Mouse (Mus musculus) retina, embryonic 14.5 days (tissue): ENCODE measurements at regions not wholly inside any gene's neighbourhood (a gene's known extent, or its start where the extent isn't known, plus 50 kb on each side); places are given as distances from the start of the nearest gene placed in this dataset.

Experiments used
- DNase-seq: peaks from one replicate; pipeline ENCODE4 v3.0.0-alpha.2; 2015; ENCODE audit warnings: low spot score

- DNase-seq, result no peak
These were observed 170.1 kb upstream of the Fat1 start for GRCm38 (mm10) chr8:44765194-44765593.

- DNase-seq, result no peak
These were observed 169.6 kb upstream of the Fat1 start for GRCm38 (mm10) chr8:44765677-44766076.

- no peak for DNase-seq
These were observed 169.0 kb upstream of the Fat1 start for GRCm38 (mm10) chr8:44766111-44766873.

- DNase-seq, result no peak
These were observed 168.0 kb upstream of the Fat1 start for GRCm38 (mm10) chr8:44767271-44767670.

- DNase-seq, result no peak
These were observed 156.0 kb upstream of the Fat1 start for GRCm38 (mm10) chr8:44779212-44779611.

- DNase-seq, result no peak
These were observed 152.8 kb upstream of the Fat1 start for GRCm38 (mm10) chr8:44782421-44782820.

- DNase-seq, result peak; percentile 77
These were observed 150.1 kb upstream of the Fat1 start for GRCm38 (mm10) chr8:44785161-44785560.

- no peak for DNase-seq
These were observed 148.5 kb upstream of the Fat1 start for GRCm38 (mm10) chr8:44786740-44787139.

- DNase-seq, result no peak
These were observed 147.0 kb upstream of the Fat1 start for GRCm38 (mm10) chr8:44788290-44788689.

GRCm38 (mm10) chr8:44799513-44799912, 135.7 kb upstream of the Fat1 start:
- DNase-seq, result no peak

- DNase-seq, result no peak
These were observed 134.4 kb upstream of the Fat1 start for GRCm38 (mm10) chr8:44800827-44801273.

- DNase-seq, result no peak
These were observed 133.5 kb upstream of the Fat1 start for GRCm38 (mm10) chr8:44801604-44802206.

GRCm38 (mm10) chr8:44802331-44802730, 132.9 kb upstream of the Fat1 start:
- DNase-seq, result no peak

GRCm38 (mm10) chr8:44804414-44805178, 130.7 kb upstream of the Fat1 start:
- no peak for DNase-seq

GRCm38 (mm10) chr8:44805179-44805815, 129.9 kb upstream of the Fat1 start:
- DNase-seq, result no peak

GRCm38 (mm10) chr8:44812360-44812759, 122.9 kb upstream of the Fat1 start:
- DNase-seq, result no peak

GRCm38 (mm10) chr8:44817532-44818157, 117.6 kb upstream of the Fat1 start:
- no peak for DNase-seq

- no peak for DNase-seq
These were observed 116.0 kb upstream of the Fat1 start for GRCm38 (mm10) chr8:44819270-44819669.

GRCm38 (mm10) chr8:44819691-44820090, 115.6 kb upstream of the Fat1 start:
- no peak for DNase-seq

GRCm38 (mm10) chr8:44825183-44825757, 110.0 kb upstream of the Fat1 start:
- DNase-seq, result no peak

GRCm38 (mm10) chr8:44826936-44827335, 108.3 kb upstream of the Fat1 start:
- peak; percentile 59 for DNase-seq

- peak; percentile 73 for DNase-seq
These were observed 107.2 kb upstream of the Fat1 start for GRCm38 (mm10) chr8:44828026-44828425.
